In genomic region chr1:134120179-134120578, GRCm38 (mm10) we compare ENCODE assay signal across 7 mouse cellular contexts. TPM values are rescaled to one million over a fixed set of nuclear protein-coding genes. Genes with fewer than 3 reads are reported as not detected.
DNase-seq lines count a peak whose midpoint lies in the region; ATAC-seq lines count a peak whose summit lies in the region.

No protein-coding gene starts in this region.

- peak; percentile 83 for ATAC-seq in hindbrain, embryonic 15.5 days (ENCODE audit: low FRiP score, low read depth)
- peak; percentile 50; the same call in 1 of the 2 replicates for ATAC-seq in midbrain, embryonic 14.5 days (ENCODE audit: low FRiP score, low TSS enrichment)

- no peaks in the 10 kb centered on the region for H3K9me3 ChIP-seq in hindbrain, embryonic 15.5 days
- no peaks in the 10 kb centered on the region for H3K9me3 ChIP-seq in midbrain, embryonic 14.5 days (ENCODE audit: control insufficient read depth, low read length)

- intact Hi-C loops in left cerebral cortex, postnatal 14 days (cut with DNase I) = loop anchor here (5.0 kb wide), 1 partner anchor 212 kb away; the partner anchor contains the start of gene Ppfia4

- H3K4me3 ChIP-seq in hindbrain, embryonic 15.5 days = no peak overlapping the region
- H3K4me3 ChIP-seq in midbrain, embryonic 14.5 days (replicated peaks; ENCODE audit: low read depth, low read length) = no peak overlapping the region

- no peak overlapping the region for H3K27ac ChIP-seq in hindbrain, embryonic 15.5 days (replicated peaks)
- H3K27ac ChIP-seq in midbrain, embryonic 14.5 days (replicated peaks; ENCODE audit: low read depth, low read length) = no peak overlapping the region

- no peaks in the 10 kb centered on the region for H3K27me3 ChIP-seq in hindbrain, embryonic 15.5 days
- H3K27me3 ChIP-seq in midbrain, embryonic 14.5 days (ENCODE audit: control insufficient read depth, insufficient read depth, low read length) = no peaks in the 10 kb centered on the region

- DNase-seq in WW6 (ENCODE audit: low read depth, low spot score) = peak; percentile 29
- DNase-seq in cerebellum, adult 8-10 months = peak; percentile 88
- peak; percentile 88 for DNase-seq in forelimb bud, embryonic 11.5 days (ENCODE audit: low read depth, low spot score)
- DNase-seq in left cerebral cortex, postnatal 14 days (ENCODE audit: low spot score in 2 of 2) = peak; percentile 94 to 96
- DNase-seq in midbrain, embryonic 14.5 days = peak; percentile 95
- peak; percentile 54 for DNase-seq in spleen, adult 12 weeks (ENCODE audit: low spot score)

- 0 out of 2 replicates have a peak, but pooled peaks cover 3% of the 10 kb centered on the region for H3K4me1 ChIP-seq in hindbrain, embryonic 15.5 days (replicated peaks)
- no peaks in the 10 kb centered on the region for H3K4me1 ChIP-seq in midbrain, embryonic 14.5 days (ENCODE audit: control insufficient read depth, insufficient read depth, low read length)

- 5% methylated on average over 5 of the region's 5 CpGs for WGBS in hindbrain, embryonic 15.5 days
- WGBS in midbrain, embryonic 14.5 days = 6% methylated on average over 5 of the region's 5 CpGs

- H3K9ac ChIP-seq in hindbrain, embryonic 15.5 days = no peak overlapping the region
- H3K9ac ChIP-seq in midbrain, embryonic 14.5 days (replicated peaks; ENCODE audit: low read length) = no peak overlapping the region

- H3K4me2 ChIP-seq in hindbrain, embryonic 15.5 days = peak overlapping the region; percentile 44
- no peak overlapping the region for H3K4me2 ChIP-seq in midbrain, embryonic 14.5 days (ENCODE audit: low read length)

- H3K36me3 ChIP-seq in hindbrain, embryonic 15.5 days = no peaks in the 10 kb centered on the region
- H3K36me3 ChIP-seq in midbrain, embryonic 14.5 days (ENCODE audit: control insufficient read depth, insufficient read depth, low read length) = no peaks in the 10 kb centered on the region

RNA-seq across cellular contexts. Expression of gene Chit1, which starts 9.1 kb away (rescaled TPM):
- polyA plus RNA-seq in hindbrain, embryonic 15.5 days (2015; fragmentation: Nextera tagmentation; extraction: Ambion mirVana) = 0.37 and 0.38 TPM in 2 replicates
- under 1 TPM; 0.38 to 0.42 TPM for total RNA-seq in left cerebral cortex, postnatal 14 days (2021)
- 0.26 TPM in 1 of 2 replicates, not detected in the other for polyA plus RNA-seq in midbrain, embryonic 14.5 days (2014; fragmentation: Nextera tagmentation; extraction: Ambion mirVana)

RNA-seq across cellular contexts. Expression of gene Btg2, which starts 41.3 kb away (rescaled TPM):
- 30.4 and 49.0 TPM in 2 replicates for polyA plus RNA-seq in hindbrain, embryonic 15.5 days (2015; fragmentation: Nextera tagmentation; extraction: Ambion mirVana)
- total RNA-seq in left cerebral cortex, postnatal 14 days (2021) = 10 to 100 TPM; 14.6 to 17.5 TPM
- polyA plus RNA-seq in midbrain, embryonic 14.5 days (2014; fragmentation: Nextera tagmentation; extraction: Ambion mirVana) = 34.2 and 61.1 TPM in 2 replicates

Comparison
In these comparisons a context has a peak if more than half of its experiments do, and no peak if none do; other contexts are left out.
1. DNase-seq: peak in every context shown above with its lines; median percentile 95 in left cerebral cortex, postnatal 14 days; 95 in midbrain, embryonic 14.5 days; 88 in cerebellum, adult 8-10 months; 88 in forelimb bud, embryonic 11.5 days; 54 in spleen, adult 12 weeks; 29 in WW6.